Mouse (Mus musculus): Measurements from ENCODE around the gene Slco2b1. TPM values are rescaled to one million over a fixed set of nuclear protein-coding genes. Genes with fewer than 3 reads are reported as not detected.
"Not testable (repeated sequence)": the region's sequence is repeated elsewhere in the genome, so short reads cannot be mapped to it uniquely, and the experiment has no call there.

Slco2b1 gene
- 22.9 and 31.9 TPM in 2 replicates for total RNA-seq (2021)
- long read RNA-seq, full-length matches to known transcripts: 20 of 72 reads
- long read RNA-seq, partial matches to known transcripts: 19 of 72 reads
- long read RNA-seq, other reads (novel, unspliced or antisense): 33 of 72 reads

DNA sequence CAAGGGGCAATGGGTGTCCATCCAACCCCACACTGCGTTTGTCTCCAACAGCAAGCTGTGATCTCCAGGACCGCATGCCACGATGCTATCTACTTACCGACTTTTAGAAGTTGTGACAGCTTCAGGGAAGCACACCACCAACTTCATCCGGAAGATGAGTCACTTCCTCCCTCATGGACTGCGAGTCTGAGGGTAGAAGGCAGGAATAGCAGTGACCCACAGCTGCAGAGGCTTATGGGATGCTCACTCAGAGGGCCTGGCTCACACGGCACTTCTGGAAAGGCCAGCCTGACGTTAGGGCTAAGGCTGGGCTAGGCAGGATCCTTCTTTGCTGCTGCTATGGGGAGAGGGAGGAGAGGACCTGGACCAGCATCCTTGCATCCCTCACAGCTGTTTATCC is at the start of gene Slco2b1:
Gene Slco2b1, minus strand, starts transcription at position 175 of the 400 bp plus-strand sequence.
- DNase-seq: no peak

DNA sequence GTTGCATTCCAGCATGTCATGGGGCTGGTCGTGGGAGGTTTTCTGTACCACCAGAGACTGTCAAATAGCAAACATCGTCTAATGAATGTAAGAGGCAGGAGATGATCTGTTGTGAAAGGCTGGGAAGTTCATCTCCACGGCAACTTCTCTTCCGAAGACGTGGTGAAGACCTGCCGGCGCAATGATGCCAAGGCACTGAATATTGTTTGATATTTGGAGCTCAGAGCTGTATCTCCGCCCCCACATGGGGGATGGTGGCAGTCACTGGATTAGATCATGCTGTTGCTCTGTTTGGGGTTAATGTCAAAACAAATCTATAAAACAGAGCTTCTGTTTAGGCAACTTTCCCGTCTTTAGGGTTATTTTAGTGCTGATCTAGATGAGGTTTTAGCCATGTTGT is 28.1 kb upstream of the Slco2b1 start:
- no peak for DNase-seq

- not testable (repeated sequence) for DNase-seq
These were observed 24.4 kb upstream of the Slco2b1 start for GRCm38 (mm10) chr7:99735491-99735890.

DNA sequence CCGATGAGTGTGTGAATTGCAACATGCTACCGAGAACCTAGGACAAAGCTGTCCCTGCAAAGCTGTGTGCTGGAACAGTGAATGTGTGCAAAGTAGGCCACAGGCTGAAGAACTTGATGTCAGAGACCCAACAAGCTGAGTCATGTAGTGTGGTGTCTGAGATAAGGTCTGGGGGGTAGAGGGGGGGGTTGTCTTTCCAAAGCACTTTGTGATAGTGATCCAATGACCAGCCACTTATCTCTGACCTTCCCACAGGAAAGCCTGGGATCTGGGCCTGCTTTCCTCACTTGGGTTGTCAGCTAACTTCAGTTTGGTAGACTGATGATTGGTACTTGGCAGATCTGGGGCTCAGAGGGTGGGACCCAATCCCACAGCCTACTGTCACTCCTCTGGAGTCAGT is 23.5 kb upstream of the Slco2b1 start:
- DNase-seq: no peak

GRCm38 (mm10) chr7:99729973-99730372 is 18.8 kb upstream of the Slco2b1 start, which contains the start of gene Olfr520:
TSS of gene Olfr520 (plus strand) at chr7:99730273.
- no peak for DNase-seq

- DNase-seq: no peak
These were observed 5.4 kb upstream of the Slco2b1 start for GRCm38 (mm10) chr7:99716536-99716935.

GRCm38 (mm10) chr7:99712431-99712830 is 1.3 kb upstream of the Slco2b1 start:
- no peak for DNase-seq

DNA sequence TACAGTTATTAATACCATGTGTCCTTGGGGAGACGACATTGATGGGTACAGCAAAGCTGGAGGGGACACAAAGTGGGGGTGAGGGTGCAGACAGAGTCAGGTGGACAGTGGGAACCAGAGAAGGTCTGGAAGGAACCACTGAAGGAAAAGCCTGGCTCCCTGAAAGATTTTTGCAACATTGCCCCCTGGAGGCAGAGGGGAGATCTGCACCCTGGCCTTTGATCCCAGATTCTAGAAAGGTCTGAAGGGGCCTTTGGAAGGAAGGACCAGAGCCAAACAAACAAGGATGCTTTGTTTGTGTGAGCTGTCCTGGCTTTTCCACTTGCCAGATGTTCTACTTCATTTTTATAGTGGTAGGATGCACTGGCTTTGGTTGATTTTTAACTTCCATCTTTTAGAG is 664 bp downstream of the Slco2b1 start:
- DNase-seq: peak; percentile 66

- no peak for DNase-seq
These were observed 1.1 kb downstream of the Slco2b1 start for GRCm38 (mm10) chr7:99709992-99710391.

GRCm38 (mm10) chr7:99708750-99709149 is 2.4 kb downstream of the Slco2b1 start:
- no peak for DNase-seq

- DNase-seq: peak; percentile 57
These were observed 2.8 kb downstream of the Slco2b1 start for GRCm38 (mm10) chr7:99708301-99708721.

GRCm38 (mm10) chr7:99707671-99708070 is 3.5 kb downstream of the Slco2b1 start:
- peak; percentile 57 for DNase-seq

DNA sequence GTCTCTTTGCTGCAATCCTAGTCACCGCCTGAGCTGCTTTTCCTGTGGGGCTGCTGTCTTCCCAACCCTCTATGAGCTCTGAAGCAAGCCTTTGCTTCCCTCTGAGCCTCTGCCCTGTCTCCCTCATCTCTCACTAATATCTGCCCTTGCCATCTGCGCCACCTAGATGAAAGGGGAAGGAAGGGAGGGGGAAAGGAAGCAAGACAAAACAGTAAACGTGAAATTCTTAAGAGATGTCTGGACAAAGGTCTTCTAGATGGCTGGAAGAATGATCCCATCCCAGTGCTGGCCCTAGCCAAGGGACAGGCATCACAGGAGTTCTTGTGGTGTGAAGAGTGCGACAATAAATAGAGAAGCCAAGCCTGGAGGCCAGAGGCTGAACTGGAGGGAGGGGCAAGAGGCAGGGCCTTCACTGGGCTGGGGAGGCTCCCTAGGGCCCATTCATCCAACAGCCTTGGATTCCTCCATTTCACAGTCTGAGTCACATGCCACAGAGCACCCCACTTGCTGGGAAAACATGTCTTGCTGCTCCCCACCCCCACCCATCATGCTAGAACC is 4.0 kb downstream of the Slco2b1 start:
- DNase-seq: peak; percentile 74

- DNase-seq: peak; percentile 45
These were observed 4.7 kb downstream of the Slco2b1 start for GRCm38 (mm10) chr7:99706341-99707037.

DNA sequence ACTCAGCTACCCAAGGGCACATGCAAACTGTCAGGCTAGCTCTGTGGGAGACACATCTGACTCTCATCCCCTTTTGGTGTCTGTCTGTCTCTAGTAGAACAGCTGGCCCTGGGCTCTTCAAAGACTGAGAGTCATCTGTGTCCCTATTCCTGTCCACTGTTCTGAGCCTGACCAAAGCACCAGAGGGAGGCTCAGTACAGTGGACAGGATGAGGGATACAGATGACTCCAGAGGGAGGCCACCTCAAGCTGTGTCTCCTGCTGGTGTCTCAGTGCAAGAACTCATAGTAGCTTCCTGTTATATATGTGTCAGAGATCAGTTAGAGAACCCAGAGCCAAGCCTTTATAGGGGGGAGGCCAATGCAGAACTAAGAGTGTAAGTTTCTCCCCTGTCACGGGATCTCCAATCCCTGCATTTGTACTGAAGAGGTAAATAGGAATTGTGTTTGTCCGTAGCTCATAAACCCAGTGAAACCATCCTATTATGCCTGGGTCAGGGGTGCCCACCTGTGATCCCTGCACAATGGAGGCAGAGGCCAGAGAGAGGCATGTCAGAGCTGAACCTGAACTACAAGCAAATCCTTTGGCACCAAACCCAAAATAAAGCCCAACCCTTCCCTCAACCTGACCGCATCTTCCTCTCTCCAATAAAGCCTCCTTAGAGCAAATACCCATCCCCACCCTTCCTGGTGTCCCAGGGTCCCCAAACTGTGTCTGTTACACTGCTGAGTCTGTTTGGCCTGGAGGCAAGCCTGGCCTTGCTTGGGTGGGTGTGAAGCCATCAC is 6.2 kb downstream of the Slco2b1 start:
- DNase-seq: no peak

- no peak for DNase-seq
These were observed 8.9 kb downstream of the Slco2b1 start for GRCm38 (mm10) chr7:99702201-99702600.

DNA sequence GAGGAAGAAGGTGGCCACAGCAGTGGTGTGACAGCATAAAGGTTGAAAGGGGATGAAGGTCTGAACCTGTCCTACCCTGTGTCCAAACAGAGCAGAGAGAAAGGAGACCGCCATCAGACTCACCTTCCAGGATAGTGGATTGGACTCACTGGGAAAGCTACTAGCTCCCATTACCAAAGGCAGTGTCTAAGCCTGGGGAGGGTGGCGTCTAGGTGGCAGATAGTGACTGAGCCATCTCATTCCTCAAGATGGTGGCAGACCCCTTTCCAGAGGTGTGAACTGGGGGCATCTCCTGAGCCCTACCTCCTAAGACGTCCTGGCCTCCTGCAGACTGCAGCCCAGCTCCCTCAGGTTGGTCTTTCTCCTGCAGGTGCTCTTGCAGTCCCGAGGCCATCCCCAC is 10.5 kb downstream of the Slco2b1 start:
- DNase-seq: no peak

DNA sequence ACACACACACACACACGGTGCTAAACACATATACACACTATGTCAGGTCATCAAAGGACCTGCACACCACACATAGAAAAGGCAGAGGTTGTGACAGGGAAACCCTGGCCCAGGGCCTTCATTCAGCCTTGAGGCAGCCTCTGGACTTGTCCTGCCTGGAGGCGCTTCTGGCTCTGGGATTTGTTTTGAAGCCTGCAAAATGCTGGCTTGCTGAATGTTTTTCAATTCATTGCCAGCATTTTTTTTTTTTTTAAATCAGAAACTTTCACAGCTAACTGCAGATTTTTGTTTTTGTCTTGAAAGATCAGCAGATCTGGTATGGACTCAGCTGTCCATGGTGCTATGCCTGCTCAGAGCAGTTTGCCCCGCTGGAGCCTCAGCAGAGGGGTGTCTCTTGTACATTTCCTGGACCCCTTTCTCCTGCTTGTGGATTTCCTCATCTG is 11.4 kb downstream of the Slco2b1 start:
- peak; percentile 46 for DNase-seq

DNA sequence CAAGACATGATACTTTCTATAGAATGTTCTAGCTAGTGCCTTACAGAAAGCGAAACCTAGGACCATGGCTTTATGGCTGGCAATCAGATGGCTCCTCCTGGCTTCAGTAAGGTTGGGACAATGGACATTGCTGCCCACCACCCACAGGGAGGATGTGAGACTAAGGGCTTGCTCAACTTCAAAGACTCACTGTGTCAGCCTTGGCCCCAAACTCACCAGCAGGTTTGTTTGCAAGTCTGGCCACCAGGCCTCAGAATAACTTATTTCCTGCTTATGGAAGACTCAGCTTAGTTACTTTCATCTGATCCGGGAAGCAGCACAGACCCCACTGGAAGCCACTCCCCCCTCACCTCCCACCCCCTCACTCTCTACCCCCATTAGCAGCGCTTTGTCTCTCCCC is 12.0 kb downstream of the Slco2b1 start:
- DNase-seq: no peak

GRCm38 (mm10) chr7:99698576-99698975 is 12.6 kb downstream of the Slco2b1 start:
- DNase-seq: no peak

DNA sequence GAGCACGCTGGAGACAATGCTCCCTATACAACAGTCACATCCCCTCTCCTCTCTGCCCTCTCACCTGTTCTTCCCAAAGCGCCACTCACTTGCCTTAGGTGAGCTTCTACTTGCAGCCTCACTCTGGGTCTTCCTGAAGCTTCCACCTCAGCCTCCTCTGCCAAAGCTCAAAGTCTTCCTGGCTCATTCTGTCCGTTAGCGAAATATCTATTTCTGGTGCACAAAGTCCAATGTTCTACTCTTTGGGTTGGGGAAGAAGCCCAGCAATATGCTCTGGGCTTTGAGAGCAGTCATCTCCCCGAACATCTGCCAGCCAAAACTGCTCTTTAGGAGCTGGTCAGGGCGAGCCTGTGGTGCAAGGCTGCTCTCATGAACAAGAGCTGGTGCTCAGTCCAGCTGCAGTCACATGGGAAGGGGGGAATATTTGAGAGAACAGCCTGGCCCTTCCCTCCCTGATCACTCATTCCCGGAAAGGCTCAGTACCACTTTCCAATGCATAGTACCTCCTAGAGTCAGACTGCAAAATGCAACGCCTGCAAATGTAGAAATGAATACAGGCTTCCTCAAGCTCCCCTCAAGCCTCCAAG is 15.6 kb downstream of the Slco2b1 start:
- DNase-seq: no peak

- DNase-seq: not testable (repeated sequence)
These were observed 16.7 kb downstream of the Slco2b1 start for GRCm38 (mm10) chr7:99694424-99694823.

GRCm38 (mm10) chr7:99693976-99694375 is 17.2 kb downstream of the Slco2b1 start:
- no peak for DNase-seq

Measured in adrenal gland, postnatal 25 days (tissue).